Mouse (Mus musculus) lung, embryonic 16.5 days (tissue): ENCODE measurements at regions not wholly inside any gene's neighbourhood (a gene's known extent, or its start where the extent isn't known, plus 50 kb on each side); places are given as distances from the start of the nearest gene placed in this dataset.

Experiments
- ATAC-seq: fragments of 200-750 bp; cut with Nextera tagmentation; 2 replicates; pipeline ENCODE4 v1.8.0; 2017; ENCODE audit warnings: low read depth, mild to moderate bottlenecking, moderate library complexity
- H3K27ac ChIP-seq: fragments of 300-500 bp; sonication (generic); 2 replicates; pipeline ENCODE4 v1.5.1; 2014; ENCODE audit warnings: mild to moderate bottlenecking, control low read depth, low read length
- H3K27me3 ChIP-seq: fragments of 300-500 bp; sonication (generic); 2 replicates; pipeline ENCODE4 v1.6.1; 2014; ENCODE audit warnings: low read depth, low read length, mixed read lengths; ENCODE audit not compliant: control insufficient read depth, insufficient read depth
- H3K36me3 ChIP-seq: fragments of 300-500 bp; sonication (generic); 2 replicates; pipeline ENCODE4 v1.6.1; 2014; ENCODE audit warnings: low read length; ENCODE audit not compliant: control insufficient read depth, insufficient read depth
- H3K4me1 ChIP-seq: fragments of 300-500 bp; sonication (generic); replicated peaks from 2 replicates; pipeline ENCODE4 v1.6.1; 2014; ENCODE audit warnings: low read length, mixed read lengths; ENCODE audit not compliant: control insufficient read depth, insufficient read depth
- H3K4me2 ChIP-seq: fragments of 300-500 bp; sonication (generic); 2 replicates; pipeline ENCODE4 v1.6.1; 2014; ENCODE audit warnings: low read depth, low read length, control low read depth
- H3K4me3 ChIP-seq: fragments of 300-500 bp; sonication (generic); 2 replicates; pipeline ENCODE4 v1.5.1; 2014; ENCODE audit warnings: mild to moderate bottlenecking, low read length, control low read depth
- H3K9ac ChIP-seq: fragments of 300-500 bp; sonication (generic); 2 replicates; pipeline ENCODE4 v1.6.1; 2014; ENCODE audit warnings: low read length, control low read depth
- H3K9me3 ChIP-seq: fragments of 300-500 bp; sonication (generic); 2 replicates; pipeline ENCODE4 v1.6.1; 2016; ENCODE audit warnings: low read length; ENCODE audit not compliant: control insufficient read depth
- WGBS: fragments of 180-500 bp; shearing (Covaris S2); extraction: QIAGEN DNeasy Blood & Tissue Kit; methylation state at CpG from one replicate; pipeline ENCODE4 v1.1.7; 2014; 5-methylcytosine and 5-hydroxymethylcytosine counted together

GRCm38 (mm10) chr2:158909086-158909485, 114.5 kb downstream of the Dhx35 start:
- H3K27me3 ChIP-seq = no peaks in the 10 kb centered on the region
- no peak overlapping the region for H3K27ac ChIP-seq
- no peak for ATAC-seq
- no peak overlapping the region for H3K4me2 ChIP-seq
- no peak overlapping the region for H3K4me3 ChIP-seq
- H3K36me3 ChIP-seq = no peaks in the 10 kb centered on the region
- no peaks in the 10 kb centered on the region for H3K4me1 ChIP-seq
- 69% methylated on average over 3 of the region's 3 CpGs for WGBS
- no peak overlapping the region for H3K9ac ChIP-seq
- no peaks in the 10 kb centered on the region for H3K9me3 ChIP-seq

GRCm38 (mm10) chr2:158910325-158910724, 115.7 kb downstream of the Dhx35 start:
- ATAC-seq = no peak
- Histone ChIP-seq H3K27ac (no peak overlapping the region), H3K9ac (no peak overlapping the region), H3K4me3 (no peak overlapping the region), H3K4me2 (no peak overlapping the region), H3K27me3 (no peaks in the 10 kb centered on the region), H3K36me3 (no peaks in the 10 kb centered on the region), H3K4me1 (no peaks in the 10 kb centered on the region), H3K9me3 (no peaks in the 10 kb centered on the region)
- 43% methylated on average over 8 of the region's 8 CpGs for WGBS

GRCm38 (mm10) chr2:158911191-158911590, 116.6 kb downstream of the Dhx35 start:
- WGBS = 41% methylated on average over 7 of the region's 7 CpGs
- Histone ChIP-seq H3K27me3 (no peaks in the 10 kb centered on the region), H3K27ac (no peak overlapping the region), H3K9me3 (no peaks in the 10 kb centered on the region), H3K9ac (no peak overlapping the region), H3K4me3 (no peak overlapping the region), H3K4me2 (no peak overlapping the region), H3K4me1 (no peaks in the 10 kb centered on the region), H3K36me3 (no peaks in the 10 kb centered on the region)
- ATAC-seq = no peak

GRCm38 (mm10) chr2:158912631-158913258, 118.1 kb downstream of the Dhx35 start:
- WGBS = 36% methylated on average over 9 of the region's 9 CpGs
- Histone ChIP-seq H3K27me3 (no peaks in the 10 kb centered on the region), H3K4me1 (no peaks in the 10 kb centered on the region), H3K4me3 (no peak overlapping the region), H3K36me3 (no peaks in the 10 kb centered on the region), H3K4me2 (no peak overlapping the region), H3K9me3 (no peaks in the 10 kb centered on the region), H3K27ac (no peak overlapping the region), H3K9ac (no peak overlapping the region)
- peak; percentile 26; the same call in 1 of the 2 replicates for ATAC-seq

- Histone ChIP-seq H3K36me3 (no peaks in the 10 kb centered on the region), H3K4me3 (no peak overlapping the region), H3K4me2 (no peak overlapping the region), H3K4me1 (no peaks in the 10 kb centered on the region), H3K9me3 (no peaks in the 10 kb centered on the region), H3K27ac (no peak overlapping the region), H3K27me3 (no peaks in the 10 kb centered on the region), H3K9ac (no peak overlapping the region)
- 33% methylated on average over 6 of the region's 6 CpGs for WGBS
- no peak; the same call in 1 of the 2 replicates for ATAC-seq
These were observed 122.8 kb downstream of the Dhx35 start for GRCm38 (mm10) chr2:158917398-158917797.

- Histone ChIP-seq H3K9ac (no peak overlapping the region), H3K4me3 (no peak overlapping the region), H3K4me2 (no peak overlapping the region), H3K9me3 (no peaks in the 10 kb centered on the region), H3K27me3 (no peaks in the 10 kb centered on the region), H3K36me3 (no peaks in the 10 kb centered on the region), H3K4me1 (no peaks in the 10 kb centered on the region), H3K27ac (no peak overlapping the region)
- 81% methylated on average over 5 of the region's 5 CpGs for WGBS
- ATAC-seq = no peak
These were observed 123.7 kb downstream of the Dhx35 start for GRCm38 (mm10) chr2:158918312-158918711.

- Histone ChIP-seq H3K9ac (no peak overlapping the region), H3K36me3 (no peaks in the 10 kb centered on the region), H3K4me2 (no peak overlapping the region), H3K4me1 (no peaks in the 10 kb centered on the region), H3K27me3 (no peaks in the 10 kb centered on the region), H3K9me3 (no peaks in the 10 kb centered on the region), H3K27ac (no peak overlapping the region), H3K4me3 (no peak overlapping the region)
- WGBS = 46% methylated on average over 12 of the region's 12 CpGs
- no peak for ATAC-seq
These were observed 127.0 kb downstream of the Dhx35 start for GRCm38 (mm10) chr2:158921342-158922255.

GRCm38 (mm10) chr2:158922766-158923165, 128.2 kb downstream of the Dhx35 start:
- Histone ChIP-seq H3K27ac (no peak overlapping the region), H3K4me3 (no peak overlapping the region), H3K9me3 (no peaks in the 10 kb centered on the region), H3K4me2 (no peak overlapping the region), H3K4me1 (no peaks in the 10 kb centered on the region), H3K9ac (no peak overlapping the region), H3K36me3 (no peaks in the 10 kb centered on the region), H3K27me3 (no peaks in the 10 kb centered on the region)
- ATAC-seq = no peak
- 28% methylated on average over 5 of the region's 5 CpGs for WGBS

- no peak overlapping the region for H3K27ac ChIP-seq
- no peaks in the 10 kb centered on the region for H3K4me1 ChIP-seq
- no peaks in the 10 kb centered on the region for H3K9me3 ChIP-seq
- no peak overlapping the region for H3K9ac ChIP-seq
- ATAC-seq = no peak
- 57% methylated on average over 9 of the region's 9 CpGs for WGBS
- H3K4me2 ChIP-seq = no peak overlapping the region
- no peak overlapping the region for H3K4me3 ChIP-seq
- no peaks in the 10 kb centered on the region for H3K36me3 ChIP-seq
- H3K27me3 ChIP-seq = no peaks in the 10 kb centered on the region
These were observed 134.9 kb downstream of the Dhx35 start for GRCm38 (mm10) chr2:158929507-158929906.
